Mouse (Mus musculus) MEL (cell line): ENCODE data around the gene Trim39.

ENCODE experiments used
- CTCF ChIP-seq, 3 experiments: IDR thresholded peaks in 2 of 3; conservative IDR thresholded peaks in 1 of 3; 2 replicates each; pipeline ENCODE4 v1.5.1; 2011 to 2012; ENCODE audit warnings: low read length in 3 of 3, low read depth in 2 of 3, mild to moderate bottlenecking in 2 of 3, improper control_type of control experiment in 1 of 3, inconsistent platforms in 1 of 3, mixed read lengths in 1 of 3, moderate library complexity in 1 of 3; ENCODE audit not compliant: control insufficient read depth in 1 of 3, insufficient read depth in 1 of 3, poor library complexity in 1 of 3, severe bottlenecking in 1 of 3
- EP300 ChIP-seq, 2 experiments: IDR thresholded peaks; 2 replicates each; pipeline ENCODE4 v1.6.1; 2011; ENCODE audit warnings: improper control_type of control experiment in 2 of 2, low read length in 2 of 2, low read depth in 1 of 2, mild to moderate bottlenecking in 1 of 2
- HCFC1 ChIP-seq: IDR thresholded peaks from 2 replicates; pipeline ENCODE4 v1.6.1; 2012; ENCODE audit warnings: low read depth, mild to moderate bottlenecking, inconsistent platforms, low read length, improper control_type of control experiment, moderate library complexity
- KAT2A ChIP-seq: conservative IDR thresholded peaks from 2 replicates; pipeline ENCODE4 v1.6.1; 2012; ENCODE audit warnings: low read depth, low read length, improper control_type of control experiment, inconsistent platforms
- POLR2A ChIP-seq, 2 experiments: IDR thresholded peaks; 2 replicates each; pipeline ENCODE4 v1.6.1; 2011 to 2012; ENCODE audit warnings: low read length in 2 of 2, mild to moderate bottlenecking in 2 of 2, control low read depth in 1 of 2, improper control_type of control experiment in 1 of 2, low read depth in 1 of 2, moderate library complexity in 1 of 2; ENCODE audit not compliant: control insufficient read depth in 1 of 2, insufficient read depth in 1 of 2, poor library complexity in 1 of 2
- POLR2AphosphoS2 ChIP-seq: IDR thresholded peaks from 2 replicates; pipeline ENCODE4 v1.6.1; 2011; ENCODE audit warnings: low read length, improper control_type of control experiment
- SIN3A ChIP-seq: IDR thresholded peaks from 2 replicates; pipeline ENCODE4 v1.6.1; 2012; ENCODE audit warnings: low read length, improper control_type of control experiment, inconsistent platforms
- UBTF ChIP-seq: IDR thresholded peaks from 2 replicates; pipeline ENCODE4 v1.6.1; 2012; ENCODE audit warnings: low read depth, mild to moderate bottlenecking, inconsistent platforms, low read length, improper control_type of control experiment, moderate library complexity, borderline replicate concordance; ENCODE audit not compliant: insufficient read depth
- USF1 ChIP-seq: IDR thresholded peaks from 2 replicates; pipeline ENCODE4 v1.6.1; 2014; ENCODE audit warnings: low read depth, mild to moderate bottlenecking, inconsistent platforms, low read length, improper control_type of control experiment, moderate library complexity
- ZNF384 ChIP-seq: IDR thresholded peaks from 2 replicates; pipeline ENCODE4 v1.6.1; 2012; ENCODE audit warnings: low read depth, mild to moderate bottlenecking, inconsistent platforms, low read length, improper control_type of control experiment

GRCm38 (mm10) chr17:36309293-36309692 is 37.2 kb upstream of the Trim39 start:
- TF ChIP-seq CTCF (IDR thresholded peaks at IDR 0.05 in 2 of 3, conservative IDR thresholded peaks at IDR 0.05 in 1 of 3; ENCODE audit: control insufficient read depth in 1 of 3, insufficient read depth in 1 of 3, low read depth in 2 of 3, low read length in 3 of 3, poor library complexity in 1 of 3, severe bottlenecking in 1 of 3) (no peak), POLR2AphosphoS2 (no peak), ZNF384 (no peak), POLR2A (IDR thresholded peaks at IDR 0.05; ENCODE audit: control insufficient read depth in 1 of 2, insufficient read depth in 1 of 2, low read depth in 1 of 2, low read length in 2 of 2, poor library complexity in 1 of 2) (no peak), USF1 (no peak), EP300 (IDR thresholded peaks at IDR 0.05; ENCODE audit: low read depth in 1 of 2, low read length in 2 of 2) (no peak), UBTF (no peak), HCFC1 (no peak), KAT2A (no peak), SIN3A (no peak)
